Mouse (Mus musculus) frontal cortex, postnatal 25 days (tissue): ENCODE data around the gene Celsr1.

Experiments
- DNase-seq, 2 experiments: peaks; one replicate each; pipeline ENCODE4 v3.0.0; 2022; ENCODE audit warnings: low spot score in 2 of 2

Gene Celsr1

GRCm38 (mm10) chr15:85961651-85962050, 71.9 kb downstream of the Celsr1 start:
- no peak for DNase-seq

GRCm38 (mm10) chr15:85961131-85961530, 72.4 kb downstream of the Celsr1 start:
- no peak for DNase-seq

GRCm38 (mm10) chr15:85956202-85956601, 77.4 kb downstream of the Celsr1 start:
- no peak for DNase-seq

- DNase-seq = no peak
Observed at GRCm38 (mm10) chr15:85953458-85953857, 80.1 kb downstream of the Celsr1 start.

GRCm38 (mm10) chr15:85949421-85950164, 84.0 kb downstream of the Celsr1 start:
- DNase-seq = no peak

GRCm38 (mm10) chr15:85947967-85948366, 85.6 kb downstream of the Celsr1 start:
- DNase-seq = no peak

GRCm38 (mm10) chr15:85947541-85947940, 86.0 kb downstream of the Celsr1 start:
- DNase-seq = no peak

GRCm38 (mm10) chr15:85935627-85936049, 97.9 kb downstream of the Celsr1 start:
- no peak for DNase-seq

GRCm38 (mm10) chr15:85928161-85928560, 105.4 kb downstream of the Celsr1 start:
- no peak for DNase-seq

- DNase-seq = no peak
Observed at GRCm38 (mm10) chr15:85921855-85922254, 111.7 kb downstream of the Celsr1 start.

GRCm38 (mm10) chr15:85919892-85920248, 113.7 kb downstream of the Celsr1 start:
- no peak for DNase-seq

- DNase-seq = no peak
Observed at GRCm38 (mm10) chr15:85919191-85919891, 114.2 kb downstream of the Celsr1 start.

- no peak for DNase-seq
Observed at GRCm38 (mm10) chr15:85913605-85914004, 120.0 kb downstream of the Celsr1 start.

GRCm38 (mm10) chr15:85909931-85910330, 123.6 kb downstream of the Celsr1 start:
- DNase-seq = no peak

- DNase-seq = no peak
Observed at GRCm38 (mm10) chr15:85909492-85909829, 124.1 kb downstream of the Celsr1 start.

GRCm38 (mm10) chr15:85908660-85909491, 124.7 kb downstream of the Celsr1 start:
- DNase-seq = no peak

- DNase-seq = no peak
Observed at GRCm38 (mm10) chr15:85903826-85904225, 129.8 kb downstream of the Celsr1 start.

GRCm38 (mm10) chr15:85902505-85902904, 131.1 kb downstream of the Celsr1 start:
- no peak for DNase-seq

- DNase-seq = no peak
Observed at GRCm38 (mm10) chr15:85900801-85901200, 132.8 kb downstream of the Celsr1 start.

- no peak for DNase-seq
Observed at GRCm38 (mm10) chr15:85900318-85900717, 133.3 kb downstream of the Celsr1 start.

GRCm38 (mm10) chr15:85899396-85899795, 134.2 kb downstream of the Celsr1 start:
- DNase-seq = no peak

GRCm38 (mm10) chr15:85897113-85897512, 136.5 kb downstream of the Celsr1 start:
- no peak for DNase-seq
